Mouse (Mus musculus): ENCODE measurements around the gene C5ar1.

C5ar1 gene

DNA sequence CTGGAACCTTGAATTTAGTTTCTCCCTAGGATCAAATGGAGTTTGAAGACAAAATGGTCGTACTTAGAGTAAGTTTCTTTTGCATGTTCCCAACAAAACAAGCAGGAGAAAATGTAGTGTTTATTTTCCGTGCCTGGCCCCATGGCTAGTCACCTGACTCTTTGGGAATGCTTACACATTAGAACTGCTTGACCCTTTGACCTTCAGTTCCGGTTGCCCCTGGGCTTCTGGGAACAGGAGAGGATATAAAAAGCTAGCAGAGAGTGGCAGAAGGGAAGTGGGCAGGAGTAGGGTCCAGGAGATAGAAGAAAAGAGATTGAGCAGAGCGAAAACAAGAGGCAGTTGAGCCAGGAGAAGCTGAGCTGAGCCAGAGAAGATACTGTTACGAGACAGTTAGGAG is 29.5 kb downstream of the C5ar1 start:
- no peak for DNase-seq (ENCODE audit: low spot score in 2 of 2)

DNA sequence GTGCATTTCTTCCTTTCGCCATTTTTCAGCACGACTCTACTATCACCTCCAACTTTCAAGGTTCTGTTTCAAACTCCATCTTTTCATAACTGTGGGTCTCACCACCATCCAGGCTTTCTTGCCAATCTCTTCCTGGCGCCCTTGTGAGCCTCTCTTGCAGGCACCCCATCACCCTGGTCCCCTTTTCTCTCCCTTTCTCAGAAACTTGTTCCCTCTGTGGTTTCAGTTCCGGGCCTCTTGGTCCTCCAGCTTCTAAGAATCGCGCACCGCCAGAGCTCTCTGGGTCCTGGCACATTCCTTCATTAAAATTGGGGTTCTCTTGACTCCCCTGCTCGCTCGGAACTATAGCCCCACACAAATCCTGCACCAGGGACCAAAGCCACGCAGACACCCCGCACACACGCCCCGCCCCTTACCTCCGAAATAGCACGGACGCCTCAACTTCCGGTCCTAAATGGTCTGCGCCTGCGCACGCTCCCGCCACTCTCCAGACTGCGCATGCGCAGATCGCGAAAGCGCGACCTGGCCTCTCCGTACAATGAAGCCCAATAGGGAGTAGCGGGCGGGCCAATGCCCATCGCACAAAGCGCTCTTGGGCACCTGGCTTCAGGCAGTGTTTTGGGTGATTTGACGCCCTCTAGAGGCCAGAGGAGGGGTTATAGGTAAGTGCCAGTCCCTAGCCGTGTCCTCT is 37.6 kb downstream of the C5ar1 start, which contains the start of gene Dhx34:
Dhx34 (minus strand) TSS at position 456 of the 691 bp plus-strand sequence.
- DNase-seq (ENCODE audit: low spot score in 2 of 2) = peak; percentile 93 to 95

DNA sequence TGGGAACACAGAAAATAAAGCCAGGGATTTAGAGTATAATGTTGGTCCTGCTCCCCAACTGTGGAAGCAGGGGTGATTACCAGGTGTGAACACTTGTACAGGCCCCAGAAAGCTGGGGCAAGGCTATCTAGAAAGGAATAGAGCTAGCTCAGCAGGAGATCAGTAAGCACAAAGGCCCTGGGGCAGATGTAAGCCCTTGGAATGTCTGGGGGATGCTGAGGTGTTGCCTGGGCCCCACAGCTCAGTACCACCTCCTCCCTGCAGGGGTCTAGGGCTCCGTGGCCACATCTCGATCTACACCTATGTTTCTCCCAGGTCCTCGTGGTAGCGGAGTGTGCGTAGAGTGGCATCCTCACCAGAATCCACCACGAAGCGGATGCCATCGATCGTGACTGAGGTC is 45.4 kb downstream of the C5ar1 start:
- DNase-seq (ENCODE audit: low spot score in 2 of 2) = no peak

DNA sequence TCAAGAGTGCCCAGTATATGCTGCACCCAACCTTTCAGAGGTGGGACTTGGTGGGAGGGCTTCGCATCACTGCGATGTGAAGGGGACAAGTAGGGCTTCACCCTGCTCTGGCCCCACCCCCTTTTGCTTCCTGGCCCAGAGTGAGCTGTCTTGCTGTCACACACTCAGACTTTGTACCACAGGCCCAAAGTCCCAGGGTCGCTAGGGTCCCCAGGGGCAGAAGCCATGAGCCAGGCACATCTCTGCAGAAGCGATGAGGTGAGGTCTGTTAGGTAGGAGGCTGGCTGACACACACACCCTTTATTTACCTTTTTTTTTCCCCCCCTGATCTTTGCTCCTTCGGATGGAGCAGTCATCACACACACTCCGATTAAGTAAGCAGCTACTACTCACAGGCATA is 46.1 kb downstream of the C5ar1 start:
- DNase-seq (ENCODE audit: low spot score in 2 of 2) = no peak

DNA sequence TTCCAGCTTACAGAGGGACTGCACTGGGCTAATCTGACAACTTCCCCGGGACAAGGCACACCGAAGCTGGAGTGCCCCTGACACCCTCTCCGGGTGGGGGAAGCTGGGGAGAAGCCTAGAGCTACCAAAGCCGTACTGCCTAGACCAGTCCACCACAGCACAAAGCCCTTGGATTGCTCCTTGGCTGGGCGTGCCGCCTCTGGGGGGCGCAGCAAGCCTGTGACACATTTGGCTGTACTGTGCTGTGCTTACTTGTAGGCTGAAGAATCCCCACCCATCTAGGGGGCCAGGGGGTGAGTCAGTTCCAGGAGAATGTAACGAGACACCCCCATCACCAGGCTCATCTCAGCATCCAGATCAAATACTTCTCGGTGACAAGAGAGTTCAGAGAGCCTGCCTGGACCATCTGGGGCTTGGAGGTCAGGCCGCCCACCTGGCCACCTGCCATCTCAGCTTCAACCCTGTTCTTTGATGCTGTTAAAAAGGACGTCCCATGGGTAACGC is 48.4 kb downstream of the C5ar1 start:
- peak in 1 of 2 experiments; percentile 19 for DNase-seq (ENCODE audit: low spot score in 2 of 2)

DNA sequence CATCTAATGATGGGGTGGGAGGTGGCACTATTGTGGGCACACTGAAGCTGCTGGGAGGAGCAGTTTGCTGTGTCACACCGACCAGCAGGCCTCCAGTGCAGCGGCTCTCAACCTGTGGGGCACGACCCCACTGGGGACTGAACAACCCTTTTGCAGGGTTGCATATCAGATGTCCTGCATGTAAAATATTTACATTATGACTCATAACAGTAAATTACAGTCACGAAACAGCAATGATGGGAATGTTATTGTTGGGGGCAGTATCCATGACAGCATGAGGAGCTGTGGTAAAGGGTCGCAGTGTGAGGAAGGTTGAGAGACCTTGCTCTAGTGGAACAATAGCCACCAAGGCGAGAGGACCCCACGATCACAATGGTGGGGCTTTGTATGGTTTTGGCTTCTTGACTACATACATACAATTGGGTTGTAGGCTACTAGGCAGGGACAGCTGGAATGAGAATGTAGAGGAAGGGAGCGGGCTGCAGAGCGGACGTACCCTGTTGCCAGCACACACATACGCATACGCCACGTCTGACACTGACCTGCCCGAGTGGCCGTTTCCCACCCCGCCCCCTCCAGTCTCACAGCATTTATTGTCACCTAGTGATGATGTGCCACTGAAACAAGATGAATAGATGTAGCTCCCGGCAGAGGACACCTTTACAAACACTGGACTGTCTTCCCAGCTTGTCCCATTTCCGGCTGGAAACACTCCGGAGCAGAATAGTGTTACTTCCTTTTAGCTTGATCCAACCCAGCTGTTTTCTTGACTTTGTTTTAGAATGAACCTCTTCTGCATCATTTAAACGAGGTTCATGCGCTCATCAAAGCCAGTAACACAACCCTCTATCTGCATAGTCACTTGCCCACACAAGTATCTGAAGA is 50.3 kb downstream of the C5ar1 start:
- no peak for DNase-seq (ENCODE audit: low spot score in 2 of 2)

DNA sequence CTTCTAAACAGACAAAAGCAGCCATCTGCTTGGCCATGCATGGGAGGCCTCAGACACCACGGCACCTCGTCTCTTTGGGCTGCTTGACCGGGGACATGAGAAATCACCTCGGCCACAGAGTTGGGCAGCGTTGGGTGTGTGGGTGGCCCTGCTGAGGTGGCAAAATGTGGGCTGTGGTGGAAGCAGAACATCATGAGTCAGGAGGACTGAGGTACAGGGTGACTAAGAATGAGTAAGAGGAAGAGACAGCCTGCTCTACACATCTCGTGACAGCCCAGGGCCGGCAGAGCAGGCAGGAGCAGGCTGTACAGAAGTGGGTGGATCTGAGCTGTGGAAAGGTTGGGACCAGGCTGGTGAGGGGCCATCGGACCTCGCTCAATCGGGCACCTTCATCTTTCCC is 51.8 kb downstream of the C5ar1 start:
- peak; percentile 45 to 51 for DNase-seq (ENCODE audit: low spot score in 2 of 2)

DNA sequence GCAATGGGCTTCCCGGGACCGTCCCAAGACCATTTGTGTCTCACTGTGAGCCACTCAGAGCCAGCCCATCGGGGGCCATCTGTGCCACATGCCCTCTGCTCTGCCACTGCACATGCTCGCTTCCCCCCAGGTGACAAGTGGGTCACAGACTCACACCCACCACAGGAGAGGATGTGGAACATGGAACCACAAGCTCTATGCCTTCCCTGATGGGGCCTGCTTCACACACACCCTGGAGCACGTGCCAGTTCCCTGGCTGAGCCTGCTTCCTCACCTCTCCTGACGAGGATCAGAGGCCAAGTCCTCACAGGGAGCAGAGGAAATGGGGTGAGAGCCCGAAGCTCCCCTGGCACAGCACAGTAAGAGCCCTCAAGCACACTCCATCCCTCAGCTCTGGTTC is 52.3 kb downstream of the C5ar1 start:
- DNase-seq (ENCODE audit: low spot score in 2 of 2) = no peak

DNA sequence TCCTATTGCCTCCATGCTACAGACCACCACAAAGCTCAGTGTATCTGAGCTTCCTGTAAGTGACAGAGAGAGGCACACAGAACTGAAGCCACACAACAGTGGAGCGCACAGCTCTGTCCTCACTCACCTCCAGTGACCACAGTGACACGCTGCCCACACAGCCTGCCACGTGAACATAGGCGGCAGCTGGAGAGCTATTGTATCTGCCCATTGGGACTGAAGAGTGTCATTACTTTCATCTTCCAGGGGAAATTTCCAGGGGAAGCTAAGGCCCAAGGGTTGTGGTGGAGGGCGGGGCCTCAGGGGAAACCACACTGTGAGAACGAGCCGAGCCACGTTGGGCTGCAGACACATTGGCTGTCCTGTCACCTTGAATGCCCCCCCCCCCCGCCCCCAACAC is 54.5 kb downstream of the C5ar1 start:
- no peak for DNase-seq (ENCODE audit: low spot score in 2 of 2)

DNA sequence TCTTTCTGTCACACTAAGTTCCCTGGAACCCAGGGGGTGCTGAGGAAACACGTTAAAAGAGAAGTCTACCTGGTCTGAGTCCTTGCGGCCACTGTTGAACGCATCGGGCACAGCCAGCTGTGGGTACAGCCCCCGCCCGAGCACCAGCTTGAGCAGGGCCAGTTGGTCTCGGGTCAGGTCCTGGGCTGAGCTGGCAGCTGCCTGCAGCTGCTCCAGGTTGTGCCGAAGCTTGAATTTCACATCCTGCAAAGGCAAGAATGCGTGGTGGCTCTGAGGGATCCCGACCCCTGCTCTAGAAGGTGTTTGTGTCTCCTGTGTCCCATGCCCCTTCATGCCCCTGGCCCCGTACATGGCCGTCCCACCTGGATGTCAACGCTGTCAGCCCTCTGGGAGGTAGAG is 55.8 kb downstream of the C5ar1 start:
- no peak for DNase-seq (ENCODE audit: low spot score in 2 of 2)

DNA sequence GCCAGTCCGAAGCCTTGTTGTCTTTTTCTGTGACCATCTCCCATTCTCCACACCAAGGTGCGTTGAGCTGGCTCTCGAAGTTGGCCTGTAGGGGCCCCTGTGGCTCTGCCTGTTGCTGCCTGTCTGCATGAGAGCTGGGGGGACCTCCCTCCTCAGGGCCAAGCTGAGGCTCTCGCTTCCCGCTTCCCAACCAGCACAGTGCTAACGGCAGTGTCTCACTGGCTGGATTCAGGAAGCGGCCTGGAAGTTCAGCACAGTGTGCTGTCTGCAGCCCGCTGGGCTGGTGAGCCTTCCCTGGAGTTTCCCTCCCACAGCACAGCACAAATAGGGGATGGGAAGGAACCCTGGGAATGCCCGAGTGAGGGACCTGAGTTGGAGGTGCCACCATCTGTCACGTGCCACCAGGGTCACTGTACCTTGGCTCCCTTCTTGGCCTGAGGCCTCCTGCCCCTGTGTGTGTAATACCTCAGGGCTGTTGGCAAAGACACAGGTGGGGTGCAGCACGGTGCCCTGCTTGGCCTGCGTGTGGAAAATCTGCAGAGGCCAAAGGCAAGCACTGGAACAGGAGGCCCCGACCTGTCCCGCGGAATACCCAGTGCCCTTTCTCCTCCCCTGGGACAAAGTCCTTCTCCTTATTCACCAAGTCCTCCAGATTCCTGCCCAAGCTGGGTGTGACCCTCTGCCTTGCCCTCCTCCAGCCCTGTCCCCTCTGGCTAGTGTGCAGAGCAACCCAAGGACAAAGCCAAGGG is 56.4 kb downstream of the C5ar1 start:
- DNase-seq (ENCODE audit: low spot score in 2 of 2) = no peak

DNA sequence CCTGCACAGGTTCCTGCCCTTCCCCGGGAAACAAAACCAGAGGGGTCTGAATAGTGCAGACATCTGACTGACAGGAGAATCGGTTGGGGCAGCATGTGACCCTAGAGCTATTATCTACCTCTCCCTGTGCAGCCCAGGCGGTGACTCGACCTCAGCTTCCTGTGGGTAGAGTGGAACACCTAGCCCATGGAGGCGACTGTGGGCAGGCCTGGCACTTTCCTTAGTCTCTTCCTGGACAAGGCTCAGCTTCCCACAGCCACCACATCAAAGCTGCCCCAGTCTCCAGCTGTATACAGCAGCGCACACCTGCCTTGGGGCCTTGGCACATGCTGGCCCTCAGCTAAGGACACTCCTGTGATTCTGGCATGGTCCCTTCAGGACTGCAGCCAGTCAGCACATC is 58.2 kb downstream of the C5ar1 start:
- no peak for DNase-seq (ENCODE audit: low spot score in 2 of 2)

DNA sequence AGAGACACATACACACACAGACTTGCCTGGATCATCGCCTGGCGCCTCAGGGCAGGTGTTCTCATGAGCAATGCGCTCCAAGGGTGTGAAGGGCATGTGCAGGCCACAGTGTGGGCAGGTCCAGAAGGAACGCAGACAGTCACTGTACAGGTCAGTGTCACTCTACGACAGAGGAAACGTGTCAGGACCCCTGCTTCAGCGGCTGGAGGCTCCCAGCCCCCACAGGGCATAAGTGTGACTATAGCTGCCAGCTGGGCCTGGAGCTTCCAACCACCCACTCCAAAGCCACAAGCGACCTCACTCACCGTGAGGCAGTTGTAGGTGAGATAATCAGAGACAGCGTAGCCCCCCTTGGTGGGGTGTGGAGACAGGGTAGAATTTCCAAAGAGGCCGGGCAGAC is 60.8 kb downstream of the C5ar1 start:
- no peak for DNase-seq (ENCODE audit: low spot score in 2 of 2)

DNA sequence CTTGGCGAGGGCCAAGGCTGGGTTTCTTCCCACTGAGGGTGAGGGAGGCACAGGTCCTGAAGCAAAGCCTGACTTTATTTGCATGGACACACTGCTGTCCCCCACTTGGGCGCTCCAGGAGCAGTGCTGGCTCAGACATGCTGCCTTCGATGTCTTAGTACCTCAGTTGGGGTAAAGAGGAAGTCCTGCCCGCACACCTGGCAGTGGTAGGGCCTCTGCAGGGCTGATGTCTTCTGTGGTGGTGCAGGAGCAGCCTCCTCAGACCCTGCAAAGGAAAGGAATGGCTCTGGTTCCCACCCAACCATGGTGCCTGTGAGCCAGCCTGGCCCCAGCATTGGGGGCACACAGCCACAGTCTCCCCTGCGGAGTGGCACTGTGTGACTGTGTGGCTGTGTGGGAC is 62.2 kb downstream of the C5ar1 start:
- no peak for DNase-seq (ENCODE audit: low spot score in 2 of 2)
